Mouse (Mus musculus): ENCODE measurements around the gene Olfr19. TPM values are rescaled to one million over a fixed set of nuclear protein-coding genes. Genes with fewer than 3 reads are reported as not detected.
"Not testable (repeated sequence)": the region's sequence is repeated elsewhere in the genome, so short reads cannot be mapped to it uniquely, and the experiment has no call there.

Olfr19 gene
- polyA plus RNA-seq (2012; rRNA removed) = not detected in 2 replicates

DNA sequence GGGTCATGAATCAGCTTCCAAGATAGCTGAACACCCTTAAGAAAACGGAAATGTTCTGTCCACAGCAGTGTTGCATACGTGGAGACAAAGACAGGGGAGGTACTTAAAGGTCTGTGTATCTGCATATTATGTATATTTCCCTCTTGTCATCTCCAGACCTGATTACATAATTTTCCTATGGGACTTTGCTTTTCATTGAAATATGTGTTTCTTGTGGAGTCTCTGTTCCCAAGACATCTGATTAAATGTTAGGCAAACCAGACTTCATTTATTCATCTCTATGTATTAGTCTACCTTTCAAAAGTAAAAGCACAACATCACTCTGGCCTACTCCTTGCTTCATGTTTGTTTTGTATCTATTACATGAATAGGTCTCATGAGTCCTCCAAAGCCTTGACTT is at the start of gene Olfr19:
TSS of gene Olfr19 (minus strand) at position 101 of the 400 bp plus-strand sequence.
- no peak within 1 kb of the TSS for H3K27ac ChIP-seq (ENCODE audit: insufficient read depth, low read length)
- no peak within 1 kb of the TSS for H3K4me3 ChIP-seq (ENCODE audit: insufficient read depth, low read length)
- no peaks in the 10 kb centered on the region for H3K4me1 ChIP-seq (ENCODE audit: control insufficient read depth, insufficient read depth, low read length)
- TF ChIP-seq POLR2A (IDR thresholded peaks at IDR 0.05; ENCODE audit: extremely low read depth, insufficient read depth, low read length) (no peak), CTCF (IDR thresholded peaks at IDR 0.05; ENCODE audit: extremely low read depth, insufficient read depth, low read length) (no peak)

DNA sequence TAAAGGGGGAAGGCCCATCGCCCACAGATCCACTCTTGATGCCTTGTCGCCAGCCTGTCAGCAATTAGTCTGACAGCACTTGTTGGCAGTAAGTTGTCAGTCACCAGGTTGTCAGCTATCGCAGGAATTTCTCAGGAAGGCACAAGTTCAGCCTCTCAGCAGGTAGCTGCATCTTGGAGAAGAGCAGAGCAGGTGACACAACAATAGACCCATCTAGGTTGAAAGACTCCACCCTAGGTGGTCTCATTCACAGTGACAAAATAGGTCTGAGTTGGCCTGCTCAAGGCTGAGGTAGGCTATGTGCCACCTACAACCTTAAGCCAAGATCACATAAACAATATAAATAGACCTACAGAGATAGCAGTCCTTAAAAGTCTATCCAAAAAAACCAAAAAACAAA is 8.8 kb upstream of the Olfr19 start:
- H3K27ac ChIP-seq (ENCODE audit: insufficient read depth, low read length) = no peak overlapping the region
- H3K4me1 ChIP-seq (ENCODE audit: control insufficient read depth, insufficient read depth, low read length) = no peaks in the 10 kb centered on the region
- TF ChIP-seq POLR2A (IDR thresholded peaks at IDR 0.05; ENCODE audit: extremely low read depth, insufficient read depth, low read length) (no peak), CTCF (IDR thresholded peaks at IDR 0.05; ENCODE audit: extremely low read depth, insufficient read depth, low read length) (no peak)
- no peak overlapping the region for H3K4me3 ChIP-seq (ENCODE audit: insufficient read depth, low read length)

DNA sequence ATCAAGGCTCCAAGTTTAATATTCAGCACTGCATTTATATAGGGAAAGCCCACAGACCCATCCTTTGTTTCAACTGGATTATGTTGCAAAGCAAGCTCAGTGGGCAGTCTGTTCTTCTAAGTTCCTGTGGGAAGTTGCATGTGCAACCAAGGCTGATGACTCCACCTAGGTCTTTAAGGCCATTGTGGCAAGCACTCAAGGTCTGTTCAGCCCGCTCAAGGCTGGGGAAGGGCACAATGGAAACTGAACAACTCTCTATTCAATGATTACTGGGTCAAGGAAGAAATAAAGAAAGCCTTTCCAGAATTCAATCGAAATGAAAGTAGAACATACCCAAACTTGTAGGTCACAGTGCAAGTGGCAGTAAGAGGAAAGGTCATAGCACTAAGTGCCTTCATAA is 7.8 kb upstream of the Olfr19 start:
- Histone ChIP-seq H3K27ac (ENCODE audit: insufficient read depth, low read length) (no peak overlapping the region), H3K4me1 (ENCODE audit: control insufficient read depth, insufficient read depth, low read length) (no peaks in the 10 kb centered on the region), H3K4me3 (ENCODE audit: insufficient read depth, low read length) (no peak overlapping the region)
- TF ChIP-seq POLR2A (IDR thresholded peaks at IDR 0.05; ENCODE audit: extremely low read depth, insufficient read depth, low read length) (no peak), CTCF (IDR thresholded peaks at IDR 0.05; ENCODE audit: extremely low read depth, insufficient read depth, low read length) (no peak)

DNA sequence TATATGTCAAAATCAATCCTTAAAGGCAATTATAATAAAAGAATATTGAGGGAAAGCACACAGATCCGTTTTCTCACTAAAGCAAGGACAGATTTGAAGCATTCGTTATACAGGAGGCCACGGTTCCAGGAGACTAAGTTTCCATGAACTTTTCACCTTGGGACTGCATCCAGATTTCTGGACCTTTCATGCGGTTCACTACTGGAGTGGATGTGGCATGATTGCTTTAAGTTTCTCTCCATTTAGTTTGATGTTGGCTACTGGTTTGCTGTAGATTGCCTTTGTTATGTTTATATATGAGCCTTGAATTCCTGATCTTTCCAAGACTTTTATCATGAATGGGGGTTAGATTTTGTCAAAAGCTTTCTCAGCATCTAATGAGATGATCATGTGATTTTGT is 11.2 kb downstream of the Olfr19 start:
- Histone ChIP-seq H3K27ac (ENCODE audit: insufficient read depth, low read length) (no peak overlapping the region), H3K4me3 (ENCODE audit: insufficient read depth, low read length) (no peak overlapping the region), H3K4me1 (ENCODE audit: control insufficient read depth, insufficient read depth, low read length) (no peaks in the 10 kb centered on the region)
- no peak for TF ChIP-seq POLR2A (IDR thresholded peaks at IDR 0.05; ENCODE audit: extremely low read depth, insufficient read depth, low read length)
- no peak for TF ChIP-seq CTCF (IDR thresholded peaks at IDR 0.05; ENCODE audit: extremely low read depth, insufficient read depth, low read length)

DNA sequence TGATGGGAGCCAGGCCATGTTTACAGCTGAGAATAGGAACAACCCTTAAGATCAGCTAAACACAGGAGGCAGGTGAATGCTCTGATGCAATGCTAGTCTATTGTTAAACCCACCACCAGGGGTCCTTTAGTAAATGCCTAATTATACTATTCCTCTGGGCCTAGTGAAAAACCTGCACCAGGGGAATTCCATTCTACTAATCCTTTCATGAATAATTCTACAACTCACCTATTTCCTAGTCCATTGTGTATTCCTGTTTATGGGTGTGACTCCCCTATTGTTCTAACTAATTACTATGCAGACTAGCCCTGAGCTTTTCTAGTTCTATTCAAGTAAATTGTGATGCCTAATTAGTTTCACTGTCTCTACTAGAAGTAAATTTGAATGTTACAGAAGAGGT is 11.7 kb downstream of the Olfr19 start:
- H3K4me3 ChIP-seq (ENCODE audit: insufficient read depth, low read length); H3K27ac ChIP-seq (ENCODE audit: insufficient read depth, low read length); H3K4me1 ChIP-seq (ENCODE audit: control insufficient read depth, insufficient read depth, low read length): not testable (repeated sequence)

DNA sequence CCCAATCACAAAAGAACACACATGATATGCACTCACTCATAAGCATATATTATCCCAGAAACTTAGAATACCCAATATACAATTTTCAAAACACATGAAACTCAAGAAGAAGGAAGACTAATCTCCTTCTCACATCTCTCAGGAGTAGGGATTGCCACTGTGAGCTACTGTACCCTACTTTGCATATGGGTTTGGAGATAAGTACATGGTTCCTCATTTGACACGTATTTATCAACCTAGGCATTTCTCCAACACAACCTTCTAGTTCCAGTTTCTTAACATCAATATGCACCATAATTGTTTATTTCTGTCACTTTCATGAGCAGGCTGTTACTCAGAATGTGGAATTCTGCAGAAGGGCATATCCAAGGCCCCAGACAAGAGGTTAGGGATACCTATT is 31.1 kb downstream of the Olfr19 start:
- TF ChIP-seq POLR2A (IDR thresholded peaks at IDR 0.05; ENCODE audit: extremely low read depth, insufficient read depth, low read length) = no peak
- no peak for TF ChIP-seq CTCF (IDR thresholded peaks at IDR 0.05; ENCODE audit: extremely low read depth, insufficient read depth, low read length)
- no peak overlapping the region for H3K4me3 ChIP-seq (ENCODE audit: insufficient read depth, low read length)
- no peaks in the 10 kb centered on the region for H3K4me1 ChIP-seq (ENCODE audit: control insufficient read depth, insufficient read depth, low read length)
- no peak overlapping the region for H3K27ac ChIP-seq (ENCODE audit: insufficient read depth, low read length)

DNA sequence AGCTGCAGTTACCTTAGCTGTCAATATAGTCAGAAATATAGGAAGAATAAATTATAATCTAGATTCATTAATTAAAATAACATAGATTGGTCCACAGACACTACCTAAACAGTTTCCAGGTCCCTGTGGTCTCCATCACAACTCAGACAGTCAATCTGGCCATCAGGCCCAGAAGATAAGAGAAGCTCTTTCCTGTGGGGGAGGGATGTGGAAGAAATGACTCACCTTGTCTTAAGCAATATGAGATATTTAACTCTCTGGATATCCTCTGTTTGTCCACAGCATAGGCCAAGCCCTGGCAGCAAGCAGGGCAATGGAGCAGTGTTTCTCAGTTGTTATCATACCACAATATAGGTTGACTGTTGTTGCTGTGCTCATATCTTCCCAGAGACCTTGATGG is 42.5 kb downstream of the Olfr19 start:
- no peaks in the 10 kb centered on the region for H3K4me1 ChIP-seq (ENCODE audit: control insufficient read depth, insufficient read depth, low read length)
- H3K27ac ChIP-seq (ENCODE audit: insufficient read depth, low read length) = no peak overlapping the region
- no peak overlapping the region for H3K4me3 ChIP-seq (ENCODE audit: insufficient read depth, low read length)
- TF ChIP-seq CTCF (IDR thresholded peaks at IDR 0.05; ENCODE audit: extremely low read depth, insufficient read depth, low read length) = no peak
- TF ChIP-seq POLR2A (IDR thresholded peaks at IDR 0.05; ENCODE audit: extremely low read depth, insufficient read depth, low read length) = no peak

Other genes with a start within 250 kb of the Olfr19 start
- gene Fgd4, start 75.9 kb downstream of the Olfr19 start, polyA plus RNA-seq (2012; rRNA removed) = 7.6 and 8.2 TPM in 2 replicates
- gene Spag6l, start 153.1 kb upstream of the Olfr19 start, polyA plus RNA-seq (2012; rRNA removed) = 4.0 and 4.9 TPM in 2 replicates
- gene Igll1, start 187.6 kb upstream of the Olfr19 start, polyA plus RNA-seq (2012; rRNA removed) = not detected in 2 replicates
- 81.7 and 86.5 TPM in 2 replicates for gene Top3b, start 194.3 kb upstream of the Olfr19 start, polyA plus RNA-seq (2012; rRNA removed)
- 0.38 and 0.47 TPM in 2 replicates for gene Vpreb1, start 194.4 kb upstream of the Olfr19 start, polyA plus RNA-seq (2012; rRNA removed)
- gene Ppm1f, start 220.1 kb upstream of the Olfr19 start, polyA plus RNA-seq (2012; rRNA removed) = 41.7 and 43.9 TPM in 2 replicates

Data from cortical plate, adult 2 months (tissue).